Mouse (Mus musculus): ENCODE results near the gene Uqcc2. TPM values are rescaled to one million over a fixed set of nuclear protein-coding genes. Genes with fewer than 3 reads are reported as not detected.
A peak's percentile ranks its signal among the peaks of the same experiment; 100 is the strongest.

The Uqcc2 gene
- total RNA-seq, 1 experiment from 2014 or later, result 33.4 TPM

GRCm38 (mm10) chr17:27159169-27159568 is 25.5 kb upstream of the Uqcc2 start:
- no peak for ATAC-seq (ENCODE audit: extremely low read depth, insufficient number of reproducible peaks, low FRiP score, poor library complexity, severe bottlenecking)

GRCm38 (mm10) chr17:27158439-27158838 is 24.7 kb upstream of the Uqcc2 start:
- ATAC-seq (ENCODE audit: extremely low read depth, insufficient number of reproducible peaks, low FRiP score, poor library complexity, severe bottlenecking), result no peak

- no peak for ATAC-seq (ENCODE audit: extremely low read depth, insufficient number of reproducible peaks, low FRiP score, poor library complexity, severe bottlenecking)
Measured at GRCm38 (mm10) chr17:27155752-27156151, 22.0 kb upstream of the Uqcc2 start.

- ATAC-seq (ENCODE audit: extremely low read depth, insufficient number of reproducible peaks, low FRiP score, poor library complexity, severe bottlenecking), result no peak
Measured at GRCm38 (mm10) chr17:27154881-27155280, 21.2 kb upstream of the Uqcc2 start.

GRCm38 (mm10) chr17:27154256-27154655 is 20.5 kb upstream of the Uqcc2 start:
- no peak for ATAC-seq (ENCODE audit: extremely low read depth, insufficient number of reproducible peaks, low FRiP score, poor library complexity, severe bottlenecking)

- no peak for ATAC-seq (ENCODE audit: extremely low read depth, insufficient number of reproducible peaks, low FRiP score, poor library complexity, severe bottlenecking)
Measured at GRCm38 (mm10) chr17:27153773-27154193, 20.1 kb upstream of the Uqcc2 start.

- no peak for ATAC-seq (ENCODE audit: extremely low read depth, insufficient number of reproducible peaks, low FRiP score, poor library complexity, severe bottlenecking)
Measured at GRCm38 (mm10) chr17:27152976-27153723, 19.4 kb upstream of the Uqcc2 start.

GRCm38 (mm10) chr17:27151411-27151810 is 17.7 kb upstream of the Uqcc2 start:
- ATAC-seq (ENCODE audit: extremely low read depth, insufficient number of reproducible peaks, low FRiP score, poor library complexity, severe bottlenecking), result peak; percentile 18; the same call in 1 of the 2 replicates

GRCm38 (mm10) chr17:27150871-27151270 is 17.2 kb upstream of the Uqcc2 start:
- no peak for ATAC-seq (ENCODE audit: extremely low read depth, insufficient number of reproducible peaks, low FRiP score, poor library complexity, severe bottlenecking)

- ATAC-seq (ENCODE audit: extremely low read depth, insufficient number of reproducible peaks, low FRiP score, poor library complexity, severe bottlenecking), result no peak
Measured at GRCm38 (mm10) chr17:27146323-27146923, 12.7 kb upstream of the Uqcc2 start.

- no peak for ATAC-seq (ENCODE audit: extremely low read depth, insufficient number of reproducible peaks, low FRiP score, poor library complexity, severe bottlenecking)
Measured at GRCm38 (mm10) chr17:27144152-27144551, 10.4 kb upstream of the Uqcc2 start.

GRCm38 (mm10) chr17:27141971-27142450 is 8.3 kb upstream of the Uqcc2 start:
- no peak for ATAC-seq (ENCODE audit: extremely low read depth, insufficient number of reproducible peaks, low FRiP score, poor library complexity, severe bottlenecking)

- ATAC-seq (ENCODE audit: extremely low read depth, insufficient number of reproducible peaks, low FRiP score, poor library complexity, severe bottlenecking), result no peak
Measured at GRCm38 (mm10) chr17:27140262-27140661, 6.5 kb upstream of the Uqcc2 start.

GRCm38 (mm10) chr17:27139304-27139703 is 5.6 kb upstream of the Uqcc2 start:
- no peak for ATAC-seq (ENCODE audit: extremely low read depth, insufficient number of reproducible peaks, low FRiP score, poor library complexity, severe bottlenecking)

GRCm38 (mm10) chr17:27138396-27138795 is 4.7 kb upstream of the Uqcc2 start:
- no peak for ATAC-seq (ENCODE audit: extremely low read depth, insufficient number of reproducible peaks, low FRiP score, poor library complexity, severe bottlenecking)

GRCm38 (mm10) chr17:27134715-27135114 is 999 bp upstream of the Uqcc2 start:
- ATAC-seq (ENCODE audit: extremely low read depth, insufficient number of reproducible peaks, low FRiP score, poor library complexity, severe bottlenecking), result no peak

GRCm38 (mm10) chr17:27134187-27134586 is 471 bp upstream of the Uqcc2 start:
- no peak for ATAC-seq (ENCODE audit: extremely low read depth, insufficient number of reproducible peaks, low FRiP score, poor library complexity, severe bottlenecking)

- ATAC-seq (ENCODE audit: extremely low read depth, insufficient number of reproducible peaks, low FRiP score, poor library complexity, severe bottlenecking), result no peak
Measured at GRCm38 (mm10) chr17:27132238-27132637, 1.5 kb downstream of the Uqcc2 start.

- no peak for ATAC-seq (ENCODE audit: extremely low read depth, insufficient number of reproducible peaks, low FRiP score, poor library complexity, severe bottlenecking)
Measured at GRCm38 (mm10) chr17:27131240-27131665, 2.5 kb downstream of the Uqcc2 start.

GRCm38 (mm10) chr17:27130246-27130645 is 3.5 kb downstream of the Uqcc2 start:
- no peak for ATAC-seq (ENCODE audit: extremely low read depth, insufficient number of reproducible peaks, low FRiP score, poor library complexity, severe bottlenecking)

Data from neutrophil, adult 5-6 weeks (primary cell).